In the genomic region with DNA sequence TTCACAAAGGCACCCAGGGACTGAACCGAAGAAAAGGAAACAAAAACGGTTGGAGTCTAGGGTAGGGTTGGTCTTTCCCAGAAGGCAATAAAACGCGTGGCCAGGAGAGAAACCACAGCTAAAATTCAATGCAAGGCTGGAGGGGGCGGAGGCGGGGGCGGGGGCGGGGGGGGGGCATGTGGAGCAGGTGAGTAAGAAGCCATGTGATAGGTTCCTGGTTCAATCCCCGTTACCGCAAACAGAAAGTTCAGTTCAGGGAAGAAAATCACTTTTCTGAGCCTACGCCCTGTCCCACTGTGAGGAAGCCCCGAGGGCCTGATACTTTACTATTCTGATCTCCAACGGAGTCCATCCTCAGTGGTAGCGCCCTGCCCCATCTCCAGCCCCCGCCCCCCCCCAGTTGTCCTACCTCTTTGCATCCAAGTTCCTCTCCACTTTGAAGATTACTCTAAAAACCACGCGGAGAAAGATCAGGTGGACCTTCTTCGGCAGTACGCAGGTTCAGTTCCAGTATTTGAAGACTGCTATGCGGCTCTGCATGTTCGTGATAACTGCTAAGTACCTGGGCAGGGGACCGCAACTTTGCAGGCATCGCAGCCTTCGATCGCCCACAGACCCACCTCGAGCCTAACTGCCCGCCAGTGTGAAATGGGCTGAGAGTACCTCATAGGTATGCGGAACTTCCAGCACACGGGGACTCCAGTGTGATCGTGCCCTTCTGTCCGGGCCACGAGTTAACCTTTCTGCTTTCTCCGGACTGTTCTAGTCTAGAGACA, we compare ENCODE assay signal across 8 mouse cellular contexts.
DNase-seq lines count a peak whose midpoint lies in the region; ATAC-seq and TF ChIP-seq lines count a peak whose summit lies in the region.
"Had no signal": no experiment of that assay in that cellular context is flagged by ENCODE, and none has a peak within 500 bp of the region (broad histone marks: within the 10 kb centered on the region; RNA-seq: fewer than 3 reads in every experiment).

No protein-coding gene starts in this region.

- TF ChIP-seq EP300 in liver, postnatal 0 days (IDR thresholded peaks at IDR 0.05; ENCODE audit: low read depth), result no peak

- H3K9ac ChIP-seq in forebrain, postnatal 0 days, result no peak overlapping the region
- no peak overlapping the region for H3K9ac ChIP-seq in liver, postnatal 0 days (replicated peaks)

- H3K4me2 ChIP-seq in forebrain, postnatal 0 days (ENCODE audit: low read depth), result peak overlapping the region; percentile 27
- peak overlapping the region; percentile 55 for H3K4me2 ChIP-seq in liver, postnatal 0 days (ENCODE audit: low read depth, low read length)

- no peaks in the 10 kb centered on the region for H3K9me3 ChIP-seq in forebrain, postnatal 0 days (ENCODE audit: low read length)
- no peaks in the 10 kb centered on the region for H3K9me3 ChIP-seq in liver, postnatal 0 days (ENCODE audit: low read length)

- H3K4me3 ChIP-seq in forebrain, postnatal 0 days (ENCODE audit: low read depth, low read length), result no peak overlapping the region
- H3K4me3 ChIP-seq in liver, postnatal 0 days (ENCODE audit: low read depth, low read length), result peak overlapping the region; percentile 31
- H3K4me3 ChIP-seq: erythroblast, embryonic 14.5 days had no signal

- H3K27me3 ChIP-seq in forebrain, postnatal 0 days (ENCODE audit: insufficient read depth, low read length), result no peaks in the 10 kb centered on the region
- H3K27me3 ChIP-seq in liver, postnatal 0 days (ENCODE audit: insufficient read depth, low read length), result no peaks in the 10 kb centered on the region

- H3K27ac ChIP-seq in forebrain, postnatal 0 days (ENCODE audit: low read depth, low read length), result no peak overlapping the region
- no peak overlapping the region for H3K27ac ChIP-seq in liver, postnatal 0 days (ENCODE audit: low read depth)

- 17% methylated on average over 29 of the region's 33 CpGs for WGBS in forebrain, postnatal 0 days
- 14% methylated on average over 33 of the region's 33 CpGs for WGBS in liver, postnatal 0 days (ENCODE audit: insufficient replicate concordance)

- no peak for TF ChIP-seq CTCF in forebrain, postnatal 0 days (IDR thresholded peaks at IDR 0.05; ENCODE audit: low read depth)
- no peak for TF ChIP-seq CTCF in liver, postnatal 0 days (IDR thresholded peaks at IDR 0.05; ENCODE audit: low read depth)

- ATAC-seq in forebrain, postnatal 0 days, result peak; percentile 54; the same call in 1 of the 2 replicates
- ATAC-seq in liver, postnatal 0 days, result no peak

- 0 out of 2 replicates have a peak, but pooled peaks cover 7% of the 10 kb centered on the region for H3K4me1 ChIP-seq in forebrain, postnatal 0 days (ENCODE audit: insufficient read depth)
- no peaks in the 10 kb centered on the region for H3K4me1 ChIP-seq in liver, postnatal 0 days (ENCODE audit: insufficient read depth)

- DNase-seq in urinary bladder, postnatal 14 days (ENCODE audit: low spot score), result peak; percentile 22
- DNase-seq in urinary bladder, postnatal 4 days (ENCODE audit: low spot score in 2 of 2), result no peak
- DNase-seq in forebrain, postnatal 0 days, result no peak
- DNase-seq in liver, postnatal 0 days, result no peak
- peak; percentile 32 for DNase-seq in thymus, postnatal 25 days
- DNase-seq in adrenal gland, adult 2 months, result no peak
- no peak for DNase-seq in cerebellum, postnatal 36 days

- no peaks in the 10 kb centered on the region for H3K36me3 ChIP-seq in forebrain, postnatal 0 days (ENCODE audit: insufficient read depth)
- H3K36me3 ChIP-seq in liver, postnatal 0 days (replicated peaks; ENCODE audit: insufficient read depth, low read length), result no peaks in the 10 kb centered on the region

Comparison
In these comparisons a context has a peak if more than half of its experiments do, and no peak if none do; other contexts are left out.
1. DNase-seq: peak in urinary bladder, postnatal 14 days (single experiment) and thymus, postnatal 25 days (single experiment); none in urinary bladder, postnatal 4 days (0 of 2), forebrain, postnatal 0 days (single experiment), liver, postnatal 0 days (single experiment), adrenal gland, adult 2 months (single experiment) and cerebellum, postnatal 36 days (0 of 2).